Mouse (Mus musculus) c-Kit-negative CD71-positive TER-119-positive erythroid progenitor cells, embryonic 14.5 days (primary cell): ENCODE results near the gene Gm20479.

Experiments used
- DNase-seq: peaks from one replicate; pipeline ENCODE4 v3.0.0-alpha.2; 2013; ENCODE audit warnings: low read depth, low spot score

Gene Gm20479

DNA sequence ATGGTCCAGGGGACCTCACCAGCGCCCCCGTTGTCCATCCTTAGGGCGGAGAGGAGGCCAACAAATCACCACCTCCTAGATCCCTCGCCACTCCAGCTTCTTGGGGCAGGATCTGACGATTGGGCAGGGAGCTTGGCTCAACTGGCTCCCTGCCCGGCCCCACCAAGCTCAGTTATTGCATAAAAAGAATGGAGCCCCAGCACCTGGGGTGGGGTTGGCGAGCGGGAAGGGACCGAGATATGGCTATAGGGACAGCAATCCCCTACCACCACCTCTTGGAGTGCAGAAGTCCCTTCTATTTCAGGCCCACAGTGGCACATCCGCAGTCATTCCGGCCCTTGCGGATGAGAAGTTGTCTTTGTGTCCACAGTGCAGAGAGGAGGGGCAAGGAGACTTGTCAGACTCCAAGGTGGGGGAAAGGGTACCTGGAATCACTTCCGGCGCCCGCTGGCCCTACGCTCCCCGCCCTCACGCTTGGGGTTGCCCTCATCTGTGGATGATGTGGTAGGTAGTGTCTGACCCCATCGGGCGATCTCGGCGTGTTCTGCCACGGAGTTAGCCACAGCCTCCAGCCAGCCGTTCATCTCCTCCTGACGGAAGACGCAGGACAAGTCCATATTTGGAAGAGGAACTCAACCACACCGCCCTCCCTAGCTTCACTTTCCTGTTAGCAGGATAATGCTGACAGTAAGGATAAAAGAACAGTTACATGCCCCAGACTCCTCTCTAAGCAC is at the start of gene Gm20479:
Gene Gm20479 (minus strand): TSS at position 559 of the 734 bp plus-strand sequence.
- no peak for DNase-seq

DNA sequence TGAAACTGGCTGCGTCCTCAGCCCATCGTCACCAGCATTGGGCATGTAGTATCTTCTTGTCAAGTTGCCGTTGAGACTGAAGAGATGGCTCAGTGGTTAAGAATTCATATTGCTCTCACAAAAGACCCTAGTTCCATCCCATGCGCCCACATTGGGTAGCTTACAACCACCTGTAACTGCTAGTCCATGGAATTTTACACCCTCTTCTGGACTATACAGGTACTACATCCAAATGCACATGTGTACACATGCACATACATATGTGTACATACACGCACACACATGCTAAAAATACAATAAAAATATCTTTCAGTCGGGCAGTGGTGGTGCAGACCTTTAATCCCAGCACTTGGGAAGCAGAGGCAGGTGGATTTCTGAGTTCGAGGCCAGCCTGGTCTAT is 49.3 kb upstream of the Gm20479 start:
- DNase-seq: no peak

DNA sequence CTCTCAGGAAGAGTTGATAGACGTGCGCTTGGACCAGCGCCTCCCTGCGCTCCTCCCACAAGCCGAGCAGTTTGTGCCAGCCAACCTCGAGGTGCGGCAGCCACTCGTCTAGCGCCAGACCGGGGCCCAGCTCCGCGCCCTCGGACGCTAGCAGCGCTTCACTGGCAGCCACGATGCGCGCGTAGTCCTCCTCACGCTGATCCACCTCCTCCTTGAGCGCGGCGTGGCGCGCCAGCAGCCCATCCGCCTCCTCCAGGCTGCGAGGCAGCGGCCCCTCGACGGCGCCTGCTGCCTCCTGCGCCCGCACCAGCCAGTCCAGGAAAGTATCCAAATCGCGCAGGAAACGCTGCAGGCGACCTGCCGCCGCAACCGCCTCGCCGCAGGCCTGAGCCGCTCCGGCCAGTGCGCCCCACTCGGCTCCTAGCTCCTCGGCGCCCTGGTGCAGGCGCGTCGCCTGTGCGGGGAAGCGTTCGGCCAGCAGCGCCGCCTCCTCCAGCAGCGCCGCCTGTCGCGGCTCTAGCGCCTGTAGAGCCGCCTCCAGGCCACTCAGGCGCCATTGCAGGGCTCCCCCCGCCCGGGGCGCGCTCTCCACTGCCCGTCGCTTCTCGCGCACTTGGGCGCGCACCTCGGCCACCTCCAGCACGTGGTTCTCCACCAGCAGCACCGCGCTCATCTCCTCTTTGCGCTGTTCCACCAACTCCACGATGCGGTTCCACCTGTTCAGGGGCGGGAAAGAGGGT is 47.2 kb upstream of the Gm20479 start:
- no peak for DNase-seq

DNA sequence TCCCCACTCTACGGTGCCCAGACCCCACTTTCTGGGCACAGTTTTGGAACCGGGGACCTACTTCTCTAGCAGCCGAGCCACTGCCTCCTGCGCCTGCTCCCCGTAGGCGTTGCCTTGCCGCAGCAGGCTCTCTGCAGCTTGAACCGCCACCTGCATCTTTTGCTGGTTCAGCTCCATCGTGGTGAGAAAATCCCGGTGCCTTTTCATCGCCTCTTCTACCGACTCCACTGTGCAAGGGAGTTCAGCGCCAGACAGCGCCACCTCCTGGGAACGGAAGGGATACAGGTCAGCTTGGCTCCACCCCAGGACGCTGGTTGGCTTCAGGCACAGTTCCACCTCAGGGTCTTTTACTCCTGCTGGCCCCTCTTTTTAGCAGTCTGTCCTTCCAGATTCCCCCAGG is 45.5 kb upstream of the Gm20479 start:
- DNase-seq: no peak

DNA sequence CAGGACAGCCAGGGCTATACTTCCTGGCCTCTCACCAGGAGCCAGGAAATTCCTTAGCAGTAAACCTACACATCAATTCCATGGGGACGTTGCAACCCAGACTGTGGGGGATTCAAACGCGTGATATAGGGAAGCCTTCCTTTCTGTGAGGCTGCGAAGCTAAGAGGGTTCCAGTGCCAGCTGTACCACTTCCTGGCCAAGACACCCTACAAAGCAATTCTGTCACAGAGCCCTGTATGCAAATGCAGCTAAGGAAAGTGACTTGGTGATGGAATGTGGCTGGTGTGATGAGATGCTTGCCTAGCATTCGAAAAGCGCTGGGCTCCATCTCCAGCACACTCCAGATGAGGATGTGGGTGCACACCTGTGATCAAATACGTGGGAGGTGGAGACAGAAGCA is 43.3 kb upstream of the Gm20479 start:
- DNase-seq: no peak

DNA sequence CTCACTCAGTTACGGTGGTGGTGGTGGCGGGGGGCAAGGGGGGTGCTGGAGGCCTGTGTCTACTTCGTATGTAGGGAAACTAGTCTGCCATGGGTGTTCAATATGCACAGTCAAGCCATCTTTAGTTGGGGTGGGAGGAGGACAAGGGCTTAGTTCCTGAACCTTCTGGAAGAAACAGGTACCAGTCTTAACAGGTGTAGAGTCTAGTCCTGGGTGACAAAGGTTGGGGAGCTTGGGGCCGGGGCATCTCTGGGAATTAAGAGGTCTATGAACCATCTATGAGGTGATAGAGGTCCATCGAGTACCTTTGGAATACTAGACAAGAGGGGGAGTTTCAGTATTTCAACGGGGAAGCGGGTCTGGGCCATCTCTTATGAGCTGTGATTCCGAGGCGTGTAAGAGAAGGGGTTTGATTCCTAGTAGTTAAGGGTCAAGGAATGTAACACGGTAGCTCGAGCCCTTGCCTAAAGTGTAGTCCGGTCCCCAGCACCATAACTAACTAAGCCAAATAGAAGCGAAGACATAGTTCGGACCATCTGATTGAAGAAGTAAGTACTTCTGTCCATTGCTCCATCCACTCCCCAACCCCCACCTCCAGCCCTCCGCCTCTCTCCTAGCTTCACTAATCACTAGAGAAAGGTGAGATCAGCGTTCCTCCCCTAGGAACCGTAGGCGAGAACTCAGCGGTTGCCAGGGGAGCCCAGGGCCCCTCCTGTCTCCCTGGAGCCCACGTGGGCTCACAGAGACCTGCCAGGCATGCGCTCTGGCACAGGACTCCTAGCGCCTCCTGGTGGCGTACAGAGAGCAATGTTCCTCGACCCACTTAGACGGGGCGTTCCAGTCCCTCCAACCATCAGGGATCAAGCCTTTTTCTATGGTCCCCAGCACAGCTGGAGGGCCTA is 40.1 kb upstream of the Gm20479 start:
- DNase-seq: no peak

DNA sequence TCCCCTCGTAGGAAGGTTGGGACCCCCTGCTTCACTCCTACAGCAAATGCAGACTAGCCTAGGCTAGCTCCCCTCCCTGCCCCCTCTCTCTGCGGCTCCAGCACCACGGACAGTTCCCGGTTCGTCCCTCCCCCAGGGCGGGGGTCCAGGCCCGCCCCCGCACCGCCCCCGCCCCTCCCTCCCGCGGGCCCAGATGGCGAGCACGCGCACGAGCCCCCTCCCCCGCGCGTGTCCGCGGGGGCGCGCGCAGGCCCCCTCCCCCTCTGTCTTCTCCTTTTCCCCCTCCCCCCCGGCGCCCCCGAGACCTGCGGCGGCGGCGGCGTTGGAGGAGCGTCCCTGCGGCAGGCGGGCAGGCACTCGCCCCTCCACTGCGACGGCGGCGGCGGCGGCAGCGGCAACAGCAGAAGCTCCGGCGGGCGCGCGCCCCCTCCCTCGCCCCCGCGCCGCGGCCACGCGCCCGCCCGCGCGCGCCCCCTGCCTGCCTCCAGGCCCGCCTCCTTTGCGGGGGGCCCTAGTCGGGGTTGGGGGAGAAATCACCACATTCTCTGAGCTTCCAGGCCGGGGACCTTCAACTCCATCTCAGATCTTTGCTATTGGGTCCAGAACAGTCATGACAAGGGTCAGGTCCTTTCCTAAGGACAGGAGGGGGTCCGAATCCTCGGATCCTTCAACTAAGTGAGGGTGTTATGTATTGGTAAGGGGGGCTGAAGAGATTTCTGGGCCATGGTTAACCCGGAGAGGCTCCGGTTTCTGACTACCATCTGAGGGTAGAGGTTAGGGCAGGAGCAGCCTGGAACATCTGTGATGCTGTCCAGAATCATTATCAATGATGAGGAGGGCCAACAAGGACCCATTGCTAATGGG is 39.2 kb upstream of the Gm20479 start:
- DNase-seq: no peak

DNA sequence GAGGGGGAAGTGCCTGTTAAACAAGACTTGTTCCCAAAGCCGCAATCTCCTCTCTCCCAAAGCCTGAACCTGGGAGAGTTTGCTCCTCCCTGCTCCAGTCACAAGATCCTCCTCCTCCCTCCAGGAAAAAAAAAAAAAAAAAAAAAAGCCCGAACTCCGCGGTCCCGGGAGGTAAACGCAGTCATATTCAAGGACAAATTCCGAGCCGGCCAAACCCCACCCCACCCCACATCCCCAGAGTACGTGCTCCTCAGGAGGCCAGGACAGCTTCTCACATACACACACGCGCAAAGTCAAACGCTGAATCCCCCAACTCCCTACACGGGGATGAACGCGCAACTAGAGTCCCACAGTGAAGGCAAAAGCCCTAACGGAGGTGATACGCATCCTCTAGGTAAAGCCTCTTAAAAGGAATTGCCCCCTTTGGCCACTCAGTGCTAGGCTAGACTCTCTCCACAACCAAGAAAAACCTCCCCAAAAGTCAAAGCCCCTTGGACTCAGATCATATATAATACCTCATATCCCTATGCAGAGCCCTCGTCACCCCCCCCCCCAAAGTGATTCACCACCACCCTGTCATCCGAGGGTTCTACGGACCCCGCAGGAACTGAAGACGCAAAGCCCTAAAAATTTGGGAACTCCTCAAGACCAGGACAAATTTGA is 38.4 kb upstream of the Gm20479 start:
- no peak for DNase-seq

DNA sequence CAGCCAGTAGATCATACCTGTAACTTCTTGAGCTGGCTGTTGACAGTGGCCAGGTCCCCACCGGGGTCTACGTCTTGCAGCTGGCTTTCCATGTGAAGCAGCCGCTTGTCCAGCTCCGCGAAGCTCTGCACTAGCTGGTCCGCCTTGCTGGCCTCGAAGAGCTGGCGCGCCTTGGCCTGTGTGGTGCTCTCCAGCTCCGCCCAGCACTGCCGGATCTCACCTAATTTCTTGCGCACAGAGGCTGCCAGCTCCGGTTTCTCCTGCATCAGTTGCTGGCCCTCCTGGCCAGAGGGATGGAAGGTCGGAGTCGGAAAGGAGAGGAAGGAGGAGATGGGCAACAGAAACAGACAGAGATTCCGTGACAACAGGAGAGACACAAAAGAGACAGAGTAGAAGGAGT is 34.2 kb upstream of the Gm20479 start:
- DNase-seq: no peak

DNA sequence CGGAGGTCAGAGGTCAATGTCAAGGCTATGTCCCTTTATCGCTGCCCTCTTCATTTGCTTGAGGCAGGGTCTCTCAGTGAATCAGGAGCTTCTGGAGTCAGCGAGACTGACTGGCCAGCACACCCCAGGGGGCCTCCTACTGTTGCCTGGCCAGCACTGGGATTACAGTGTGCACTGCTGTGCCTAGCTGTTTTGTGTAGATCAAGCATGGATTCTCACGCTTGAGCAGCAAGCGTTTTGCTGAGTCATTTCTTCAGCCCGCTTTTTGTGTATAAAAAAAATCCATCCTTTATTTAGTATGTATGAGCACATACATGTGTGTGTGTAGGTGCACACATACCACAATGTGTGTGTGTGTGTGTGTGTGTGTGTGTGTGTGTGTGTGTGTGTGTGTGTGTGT is 32.0 kb upstream of the Gm20479 start:
- DNase-seq: no peak

DNA sequence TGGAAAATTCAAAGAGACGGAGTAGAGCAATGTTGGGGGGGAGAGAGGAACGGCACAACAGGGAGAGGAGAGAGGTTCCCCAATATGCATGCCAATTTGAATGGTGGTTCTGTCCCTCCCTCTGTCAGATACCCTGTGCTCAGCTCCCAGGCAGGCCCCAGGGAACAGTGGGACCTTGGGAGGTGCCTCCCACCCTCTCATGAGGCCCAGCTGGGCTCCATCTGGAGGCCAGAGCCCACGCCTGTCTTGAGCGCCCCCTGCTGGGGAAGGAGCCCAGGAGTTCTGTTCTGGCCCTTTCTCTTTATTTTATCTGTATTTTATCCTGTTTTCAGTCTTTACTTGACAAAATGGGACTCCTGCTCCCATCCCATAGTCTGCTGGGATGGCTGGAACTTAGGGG is 27.5 kb upstream of the Gm20479 start:
- DNase-seq: peak; percentile 48

DNA sequence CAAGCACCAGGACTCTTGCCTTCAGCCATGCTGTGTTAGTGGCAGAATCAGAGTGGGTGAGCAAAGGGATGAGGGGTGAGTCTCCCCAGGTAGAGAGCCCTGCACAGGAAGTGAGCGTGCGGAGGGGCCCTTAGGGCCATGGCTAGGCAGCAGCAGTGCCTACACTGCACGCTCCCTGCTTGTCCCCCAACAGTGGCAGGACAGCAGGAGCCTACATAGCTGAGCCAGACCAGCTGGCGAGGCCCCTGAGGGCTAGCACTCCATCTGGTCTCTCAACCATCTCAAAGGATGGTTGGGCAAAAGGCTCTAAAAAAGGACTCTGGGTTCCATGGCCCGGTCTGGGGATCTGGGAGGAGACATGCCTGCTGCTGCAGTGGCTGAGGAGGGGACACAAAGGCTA is 26.9 kb upstream of the Gm20479 start:
- no peak for DNase-seq

DNA sequence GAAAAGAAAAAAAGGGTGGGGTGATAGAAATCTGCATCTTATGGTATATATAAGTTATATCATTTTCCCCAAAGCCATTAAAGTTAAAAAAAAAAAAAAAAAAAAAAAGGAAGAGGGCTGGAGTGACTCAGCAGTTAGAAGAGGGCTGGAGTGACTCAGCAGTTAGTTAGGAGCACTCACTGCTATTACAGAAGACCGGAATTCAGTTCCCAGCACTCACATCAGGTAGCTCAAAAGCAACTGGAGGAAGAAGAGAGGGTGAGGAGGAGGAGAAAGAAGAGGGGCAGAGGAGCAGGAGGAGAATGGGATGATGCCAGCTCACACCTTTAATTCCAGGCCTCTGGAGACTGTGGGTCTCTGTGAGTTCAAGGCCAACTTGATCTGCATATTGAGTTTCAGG is 26.0 kb upstream of the Gm20479 start:
- DNase-seq: peak; percentile 65

DNA sequence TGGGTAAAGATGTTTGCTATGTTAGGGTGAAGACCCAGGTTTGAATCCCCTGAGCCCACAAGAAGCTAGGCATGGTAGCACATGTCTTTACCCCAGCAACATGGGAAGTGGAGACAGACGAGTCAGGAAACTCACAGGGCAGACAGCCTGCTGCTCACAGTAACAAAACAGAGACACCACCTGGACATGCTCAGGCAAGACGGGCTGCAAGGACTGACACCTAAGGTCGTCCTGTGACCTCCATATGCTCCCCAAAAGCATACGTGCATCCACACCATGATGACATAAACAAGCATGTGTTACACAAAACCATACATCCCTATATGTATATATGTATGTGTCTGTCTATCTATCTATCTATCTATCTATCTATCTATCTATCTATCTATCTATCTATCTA is 24.3 kb upstream of the Gm20479 start:
- DNase-seq: no peak

DNA sequence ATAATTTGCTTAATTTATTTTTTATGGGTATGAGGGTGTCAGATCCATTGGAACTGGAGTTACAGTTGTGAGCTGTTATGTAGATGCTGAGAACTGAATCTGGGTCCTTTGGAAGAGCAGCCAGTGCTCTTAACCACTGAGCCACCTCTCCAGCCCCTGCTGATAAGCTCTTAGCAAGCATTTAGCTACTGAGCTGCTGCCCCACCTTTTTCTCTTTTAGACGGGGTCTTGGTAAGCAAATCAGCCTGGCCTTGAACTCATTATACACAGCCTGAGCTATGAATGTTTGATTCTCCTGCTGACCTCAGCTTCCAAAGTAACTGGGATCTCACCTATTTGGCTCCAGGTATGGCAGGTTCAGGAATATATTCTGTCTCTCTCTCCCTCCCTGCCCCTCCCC is 23.8 kb upstream of the Gm20479 start:
- no peak for DNase-seq

DNA sequence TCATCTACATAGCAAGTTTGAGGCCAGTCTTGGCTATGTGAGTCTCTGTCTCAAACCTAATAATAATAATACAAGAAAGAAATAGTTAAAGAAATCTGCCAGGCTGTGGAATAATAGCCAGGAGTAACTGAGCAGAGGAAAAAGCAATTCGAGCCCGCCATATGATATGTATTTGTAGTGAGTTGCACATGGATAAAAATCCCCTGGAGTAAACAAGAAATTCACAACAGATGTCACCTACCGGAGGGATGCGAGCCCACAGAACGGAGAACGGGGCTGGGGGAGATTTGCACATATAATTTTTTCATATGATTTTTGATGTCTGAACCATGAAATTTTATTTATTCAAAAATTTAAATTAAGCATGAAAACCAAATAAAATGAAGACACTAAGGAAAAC is 22.6 kb upstream of the Gm20479 start:
- DNase-seq: no peak

DNA sequence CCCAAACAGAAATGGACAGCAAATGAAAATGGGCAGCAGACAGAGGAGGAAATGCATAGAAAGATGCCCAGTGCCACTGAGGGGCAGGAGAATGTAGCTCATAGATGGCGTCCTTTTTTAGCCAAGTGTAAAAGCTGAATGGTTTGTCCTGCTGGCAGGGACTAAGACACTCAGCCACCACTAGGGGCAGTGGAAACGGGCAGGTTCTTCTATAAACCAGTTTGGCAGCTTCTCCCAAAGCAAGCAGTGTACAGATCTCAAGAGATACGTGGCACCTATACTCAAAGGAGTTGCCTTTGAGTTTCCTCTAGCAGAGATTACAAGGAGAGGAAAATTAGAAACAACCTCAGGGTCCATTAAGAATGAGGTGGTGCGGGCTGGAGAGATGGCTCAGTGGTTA is 21.2 kb upstream of the Gm20479 start:
- no peak for DNase-seq

DNA sequence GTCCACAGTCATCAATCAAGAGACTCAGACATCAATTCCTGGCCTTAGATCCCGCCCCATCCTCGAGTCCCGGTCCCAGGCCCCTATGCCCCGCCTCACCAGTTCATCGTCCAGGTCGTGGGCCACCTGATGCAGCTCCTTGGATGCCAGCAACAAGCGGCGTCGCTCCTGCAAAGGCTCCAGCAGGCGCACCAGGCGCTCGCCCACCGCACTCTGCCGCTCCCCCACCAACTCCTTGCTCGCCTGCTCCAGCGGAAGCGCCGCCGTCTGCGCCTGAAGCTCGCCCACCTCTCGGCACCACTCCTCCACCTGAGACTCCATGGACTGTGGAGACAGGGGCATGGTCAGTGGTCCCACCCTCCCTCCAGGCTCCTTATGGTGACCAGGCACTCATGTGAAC is 18.1 kb upstream of the Gm20479 start:
- no peak for DNase-seq

DNA sequence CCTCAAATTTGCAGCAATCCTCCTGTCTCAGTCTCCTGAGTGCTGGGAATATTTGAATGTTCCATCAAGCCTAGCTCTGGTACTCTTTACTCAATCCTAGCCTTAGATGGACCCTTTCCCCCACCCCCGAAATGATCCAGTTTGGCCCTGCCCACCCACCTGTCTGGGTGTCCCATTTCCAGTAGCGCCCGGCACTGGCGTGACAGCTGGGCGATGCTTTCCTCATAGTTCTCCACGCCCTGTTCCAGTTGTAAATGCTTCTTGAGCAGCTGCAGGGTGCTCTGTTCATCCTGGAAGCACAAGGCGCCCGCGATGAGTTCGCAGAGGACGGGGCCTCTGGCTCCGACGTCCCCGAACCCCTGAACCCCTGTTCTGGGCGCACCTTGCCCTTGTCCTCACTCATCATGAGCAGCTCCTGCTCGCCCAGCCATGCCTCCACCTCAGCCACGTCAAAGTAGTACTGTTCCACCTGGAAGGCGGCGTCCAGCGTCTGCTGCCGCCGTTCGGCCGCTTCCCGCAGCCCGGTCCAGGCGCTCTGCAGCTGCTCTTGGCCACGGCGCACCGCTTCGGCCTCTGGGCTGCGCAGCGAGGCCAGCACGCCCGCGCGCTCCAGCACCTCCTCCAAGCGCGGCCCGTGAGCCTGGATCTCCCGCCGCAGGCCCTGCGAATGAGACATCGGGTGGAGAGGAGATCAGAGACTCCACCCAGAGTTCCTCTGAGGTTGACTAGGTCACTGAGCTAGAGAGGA is 14.7 kb upstream of the Gm20479 start:
- DNase-seq: no peak

DNA sequence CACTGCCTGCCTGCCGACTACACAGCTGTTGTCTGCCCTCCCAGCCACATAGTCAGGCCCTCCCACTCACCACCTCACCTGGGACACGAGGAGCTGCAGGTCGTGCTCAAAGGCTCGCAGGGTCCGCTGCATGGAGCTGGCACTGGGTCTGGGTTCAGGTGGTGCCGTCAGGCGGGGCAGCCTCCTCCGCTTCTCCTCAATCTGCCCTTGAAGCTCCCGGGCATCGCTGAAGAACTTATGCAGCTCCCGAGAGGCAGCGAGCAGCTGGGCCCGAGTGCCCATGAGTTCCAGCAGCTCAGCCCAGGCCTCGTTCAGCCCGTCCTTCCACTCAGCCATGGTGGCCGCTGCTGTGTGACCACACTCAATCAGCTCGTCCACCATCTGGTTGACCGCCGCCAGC is 11.9 kb upstream of the Gm20479 start:
- no peak for DNase-seq
